Mouse (Mus musculus) thymus, postnatal 10 days (tissue): ENCODE measurements at regions not wholly inside any gene's neighbourhood (a gene's known extent, or its start where the extent isn't known, plus 50 kb on each side); places are given as distances from the start of the nearest gene placed in this dataset.

Experiments
- DNase-seq, 2 experiments: peaks; one replicate each; pipeline ENCODE4 v3.0.0; 2021; ENCODE audit warnings: low spot score in 2 of 2

GRCm38 (mm10) chr13:60511101-60511500 lies 90.6 kb upstream of the Dapk1 start:
- no peak for DNase-seq

- DNase-seq, result no peak
Measured at GRCm38 (mm10) chr13:60511628-60512027, 90.1 kb upstream of the Dapk1 start.

- DNase-seq, result no peak
Measured at GRCm38 (mm10) chr13:60513756-60514155, 88.0 kb upstream of the Dapk1 start.

GRCm38 (mm10) chr13:60514806-60515205 lies 86.9 kb upstream of the Dapk1 start:
- no peak for DNase-seq

- DNase-seq, result no peak
Measured at GRCm38 (mm10) chr13:60518010-60518409, 83.7 kb upstream of the Dapk1 start.

- DNase-seq, result no peak
Measured at GRCm38 (mm10) chr13:60519708-60520107, 82.0 kb upstream of the Dapk1 start.

GRCm38 (mm10) chr13:60522719-60523450 lies 78.9 kb upstream of the Dapk1 start:
- DNase-seq, result no peak

- DNase-seq, result no peak
Measured at GRCm38 (mm10) chr13:60527806-60528205, 73.9 kb upstream of the Dapk1 start.

- no peak for DNase-seq
Measured at GRCm38 (mm10) chr13:60528819-60529218, 72.9 kb upstream of the Dapk1 start.

- DNase-seq, result no peak
Measured at GRCm38 (mm10) chr13:60529381-60530069, 72.2 kb upstream of the Dapk1 start.

GRCm38 (mm10) chr13:60533871-60534427 lies 67.8 kb upstream of the Dapk1 start:
- DNase-seq, result no peak

- no peak for DNase-seq
Measured at GRCm38 (mm10) chr13:60534501-60534900, 67.2 kb upstream of the Dapk1 start.

GRCm38 (mm10) chr13:60535045-60535444 lies 66.7 kb upstream of the Dapk1 start:
- DNase-seq, result no peak

GRCm38 (mm10) chr13:60536725-60537124 lies 65.0 kb upstream of the Dapk1 start:
- DNase-seq, result no peak

GRCm38 (mm10) chr13:60538110-60538509 lies 63.6 kb upstream of the Dapk1 start:
- DNase-seq, result no peak

- no peak for DNase-seq
Measured at GRCm38 (mm10) chr13:60541165-60541564, 60.6 kb upstream of the Dapk1 start.

GRCm38 (mm10) chr13:60544363-60544762 lies 57.4 kb upstream of the Dapk1 start:
- DNase-seq, result no peak

GRCm38 (mm10) chr13:60545999-60546733 lies 55.6 kb upstream of the Dapk1 start:
- no peak for DNase-seq
